Mouse (Mus musculus) liver, embryonic 13.5 days (tissue): ENCODE data around the gene Exoc6. TPM values are rescaled to one million over a fixed set of nuclear protein-coding genes. Genes with fewer than 3 reads are reported as not detected.
A peak's percentile ranks its signal among the peaks of the same experiment; 100 is the strongest.

Experiments
- ATAC-seq: fragments of 200-750 bp; cut with Nextera tagmentation; 2 replicates; pipeline ENCODE4 v1.8.0; 2017; ENCODE audit warnings: low read depth, mild to moderate bottlenecking, moderate number of reproducible peaks, moderate library complexity
- DNase-seq: peaks from one replicate; pipeline ENCODE4 v3.0.0; 2022
- H3K27ac ChIP-seq: fragments of 300-500 bp; sonication (generic); 2 replicates; pipeline ENCODE4 v1.5.1; 2015; ENCODE audit warnings: moderate library complexity, mild to moderate bottlenecking, inconsistent platforms
- H3K27me3 ChIP-seq: fragments of 300-500 bp; sonication (generic); 2 replicates; pipeline ENCODE4 v1.6.1; 2015; ENCODE audit warnings: mild to moderate bottlenecking, inconsistent platforms
- H3K36me3 ChIP-seq: fragments of 300-500 bp; sonication (generic); 2 replicates; pipeline ENCODE4 v1.6.1; 2015; ENCODE audit warnings: mild to moderate bottlenecking, inconsistent platforms
- H3K4me1 ChIP-seq: fragments of 300-500 bp; sonication (generic); replicated peaks from 2 replicates; pipeline ENCODE4 v1.6.1; 2015; ENCODE audit warnings: inconsistent platforms
- H3K4me2 ChIP-seq: fragments of 300-500 bp; sonication (generic); 2 replicates; pipeline ENCODE4 v1.6.1; 2015; ENCODE audit warnings: inconsistent platforms, mild to moderate bottlenecking, moderate library complexity
- H3K4me3 ChIP-seq: fragments of 300-500 bp; sonication (generic); replicated peaks from 2 replicates; pipeline ENCODE4 v1.5.1; 2015; ENCODE audit warnings: mild to moderate bottlenecking, inconsistent platforms
- H3K9ac ChIP-seq: fragments of 300-500 bp; sonication (generic); 2 replicates; pipeline ENCODE4 v1.6.1; 2015; ENCODE audit warnings: mild to moderate bottlenecking, inconsistent platforms
- H3K9me3 ChIP-seq: fragments of 300-500 bp; sonication (generic); replicated peaks from 2 replicates; pipeline ENCODE4 v1.6.1; 2016; ENCODE audit warnings: inconsistent platforms
- WGBS: fragments of 180-500 bp; shearing (Covaris S2); methylation state at CpG from one replicate; pipeline ENCODE4 v1.1.7; 2015; ENCODE audit not compliant: insufficient replicate concordance; 5-methylcytosine and 5-hydroxymethylcytosine counted together
- polyA plus RNA-seq: library from polyadenylated mRNA; unstranded; fragments of >200 nt; fragmentation: Nextera tagmentation; extraction: Ambion mirVana; gene quantifications from 2 replicates; pipeline ENCODE4 v1.2.1, GENCODE M21; 2015

The Exoc6 gene
- polyA plus RNA-seq, 1 experiment from 2014 or later: 34.3 TPM

GRCm38 (mm10) chr19:37555863-37556566 lies 5.8 kb downstream of the Exoc6 start:
- Histone ChIP-seq H3K27me3 (no peaks in the 10 kb centered on the region), H3K36me3 (peaks cover 12% of the 10 kb centered on the region; the same call in 1 of the 2 replicates), H3K4me3 (peak overlapping the region; percentile 35), H3K27ac (peak overlapping the region; percentile 88), H3K9ac (peak overlapping the region; percentile 51), H3K4me1 (peaks cover 95% of the 10 kb centered on the region), H3K9me3 (no peaks in the 10 kb centered on the region), H3K4me2 (peak overlapping the region; percentile 60)
- 38% methylated on average over 6 of the region's 6 CpGs for WGBS
- peak; percentile 85 for ATAC-seq
- DNase-seq: peak; percentile 44

DNA sequence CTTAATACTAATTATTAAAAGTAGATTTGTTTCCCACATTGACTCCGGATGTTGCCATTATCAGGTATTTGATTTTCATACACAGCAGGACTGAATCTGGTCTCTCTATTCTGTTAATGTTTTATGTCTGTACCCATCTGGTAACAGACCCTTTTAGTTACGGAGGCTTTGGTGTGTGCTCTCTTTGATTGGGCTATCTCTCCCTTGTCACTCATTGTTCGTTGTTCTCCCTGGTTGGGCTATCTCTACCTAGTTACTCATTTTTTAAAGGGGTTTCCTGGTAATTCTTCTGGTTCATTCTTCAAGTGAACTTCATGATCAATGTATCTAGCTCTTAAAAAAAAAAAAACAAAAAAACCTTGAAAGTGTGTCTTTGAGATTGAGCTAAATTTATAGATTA lies 7.7 kb downstream of the Exoc6 start:
- Histone ChIP-seq H3K4me2 (no peak overlapping the region), H3K9me3 (no peaks in the 10 kb centered on the region), H3K27ac (0 out of 2 replicates have a peak overlapping the region, but pooled peaks have one; percentile 88), H3K4me3 (no peak overlapping the region), H3K4me1 (peaks cover 95% of the 10 kb centered on the region), H3K27me3 (no peaks in the 10 kb centered on the region), H3K36me3 (peaks cover 8% of the 10 kb centered on the region; the same call in 1 of the 2 replicates), H3K9ac (no peak overlapping the region)
- peak; percentile 35 for ATAC-seq
- 10% methylated on average over 3 of the region's 3 CpGs for WGBS
- DNase-seq: no peak

DNA sequence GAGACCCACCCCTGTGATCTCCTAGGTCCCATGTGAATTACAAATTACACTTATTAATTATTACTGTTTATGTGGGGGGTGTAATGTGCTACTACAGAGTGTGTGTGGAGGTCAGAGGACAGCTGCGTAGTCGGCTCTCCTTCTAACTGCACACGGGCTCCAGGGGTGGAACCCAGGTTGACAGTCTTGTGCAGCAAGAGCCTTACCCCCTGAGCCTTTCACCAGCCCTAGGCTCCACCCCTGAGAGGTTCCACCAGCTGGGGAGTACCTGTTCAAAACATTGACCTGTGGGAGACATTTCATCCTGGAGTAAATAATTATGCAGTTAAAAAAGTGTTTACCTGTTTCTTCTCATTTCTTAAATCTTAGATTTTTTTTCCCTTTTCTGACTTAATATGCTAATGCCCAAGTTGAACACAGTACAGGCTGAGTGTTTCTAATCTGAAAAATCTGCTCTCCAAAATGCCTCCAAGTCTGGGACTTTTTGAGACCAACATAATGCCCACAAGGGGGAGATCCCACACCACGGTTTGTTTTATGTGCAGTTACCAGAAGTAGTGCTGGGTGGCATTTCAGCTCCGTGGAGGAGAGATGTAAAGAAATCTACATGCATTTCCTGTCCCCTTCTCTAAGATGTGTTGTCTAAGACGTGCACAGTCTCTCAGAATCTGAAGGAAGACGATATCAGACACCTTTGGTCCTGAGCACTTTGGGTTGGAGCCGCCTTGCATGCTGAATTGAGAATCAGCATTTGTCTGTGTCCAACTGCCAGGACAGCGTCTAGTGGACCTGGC lies 9.3 kb downstream of the Exoc6 start:
- ATAC-seq (peak; percentile 21; the same call in 1 of the 2 replicates), DNase-seq (no peak)
- 12% methylated on average over 9 of the region's 9 CpGs for WGBS
- H3K27ac ChIP-seq: peak overlapping the region; percentile 88
- no peaks in the 10 kb centered on the region for H3K9me3 ChIP-seq
- H3K4me3 ChIP-seq: peak overlapping the region; percentile 16
- no peaks in the 10 kb centered on the region for H3K27me3 ChIP-seq
- H3K36me3 ChIP-seq: 0 out of 2 replicates have a peak, but pooled peaks cover under 1% of the 10 kb centered on the region
- H3K9ac ChIP-seq: peak overlapping the region; percentile 62
- H3K4me1 ChIP-seq: peaks cover 84% of the 10 kb centered on the region
- H3K4me2 ChIP-seq: peak overlapping the region; percentile 57

DNA sequence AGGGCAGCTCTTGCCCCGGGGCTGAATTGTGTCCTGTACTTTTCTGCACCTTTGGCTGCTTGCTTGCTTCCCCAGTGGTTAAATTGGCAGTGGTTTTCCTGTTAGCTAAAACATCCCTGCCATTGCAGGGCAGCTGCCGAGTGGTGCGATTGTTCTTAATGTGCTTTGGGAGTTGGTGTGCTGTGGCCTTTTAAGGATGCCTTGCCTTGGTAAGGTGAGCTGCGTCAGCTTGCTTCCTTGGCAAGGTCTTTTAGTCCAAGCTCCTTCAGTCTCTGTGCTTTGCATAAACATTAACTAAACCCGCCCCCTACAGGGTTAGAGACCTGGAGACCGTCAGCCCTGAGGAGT lies 9.8 kb downstream of the Exoc6 start:
- Histone ChIP-seq H3K27me3 (no peaks in the 10 kb centered on the region), H3K9ac (peak overlapping the region; percentile 62), H3K9me3 (no peaks in the 10 kb centered on the region), H3K36me3 (no peaks in the 10 kb centered on the region), H3K4me3 (peak overlapping the region; percentile 16), H3K4me1 (peaks cover 84% of the 10 kb centered on the region), H3K27ac (peak overlapping the region; percentile 88), H3K4me2 (peak overlapping the region; percentile 57)
- 16% methylated on average over 6 of the region's 6 CpGs for WGBS
- ATAC-seq (no peak), DNase-seq (no peak)

DNA sequence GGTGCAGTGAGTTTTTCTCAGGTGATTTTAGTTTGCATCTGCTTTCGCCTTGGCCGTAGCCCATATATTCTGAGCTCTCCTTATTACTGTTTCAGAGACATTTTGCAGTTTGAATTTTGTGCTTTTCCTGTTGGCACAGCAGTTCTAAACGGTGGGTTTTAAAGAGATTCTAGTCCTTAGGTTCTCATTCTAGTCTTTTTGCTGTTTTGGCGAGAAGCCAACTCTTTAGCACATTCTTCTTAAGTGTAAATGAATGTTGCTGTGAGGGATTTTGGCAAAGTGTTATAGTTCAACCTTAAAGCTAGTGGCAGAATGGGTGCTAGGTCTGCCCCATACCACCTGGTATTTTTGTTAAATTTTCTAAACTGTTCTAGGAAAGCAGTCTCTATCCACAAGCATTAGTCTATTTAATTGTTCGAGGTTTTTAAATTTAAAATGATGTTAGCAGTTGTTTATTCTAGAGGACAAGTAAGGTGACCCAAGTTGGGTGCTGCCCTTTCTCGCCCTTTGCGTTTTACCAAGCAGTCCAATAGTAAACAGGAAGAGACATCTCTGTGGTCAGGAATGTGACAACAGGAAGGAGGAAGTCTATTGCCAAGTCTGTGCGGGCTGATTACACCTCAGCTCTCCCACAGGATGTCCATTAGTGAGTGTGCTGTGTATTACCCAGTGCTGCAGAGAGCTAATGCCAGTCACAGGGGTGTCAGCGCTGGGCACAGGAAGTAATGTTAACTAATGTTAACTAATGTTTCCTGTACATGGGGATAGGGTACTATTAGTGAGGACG lies 11.1 kb downstream of the Exoc6 start:
- peak overlapping the region; percentile 75 for H3K27ac ChIP-seq
- peak overlapping the region; percentile 43 for H3K4me2 ChIP-seq
- no peaks in the 10 kb centered on the region for H3K27me3 ChIP-seq
- no peak overlapping the region for H3K4me3 ChIP-seq
- H3K4me1 ChIP-seq: peaks cover 77% of the 10 kb centered on the region
- 26% methylated on average over 10 of the region's 10 CpGs for WGBS
- ATAC-seq: peak; percentile 74
- no peaks in the 10 kb centered on the region for H3K9me3 ChIP-seq
- H3K9ac ChIP-seq: peak overlapping the region; percentile 62
- H3K36me3 ChIP-seq: no peaks in the 10 kb centered on the region
- no peak for DNase-seq

DNA sequence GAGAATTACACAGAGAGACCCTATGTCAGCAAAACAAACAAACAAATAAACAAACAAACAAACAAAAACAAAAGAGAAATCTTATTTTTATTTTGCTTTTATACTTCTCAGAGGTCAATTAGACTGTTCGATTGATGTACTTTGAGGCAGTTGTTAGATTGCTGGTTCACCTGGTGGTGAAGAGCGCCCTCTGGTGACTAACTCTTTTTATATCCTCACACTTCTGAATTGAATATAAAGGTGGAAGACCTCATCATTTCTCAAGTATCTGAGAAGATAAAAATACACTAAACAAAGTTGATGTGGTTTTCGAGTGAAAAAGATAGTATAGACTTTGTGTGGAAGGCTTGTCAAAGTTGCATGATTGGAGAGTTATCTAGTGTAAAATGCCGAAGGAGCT lies 13.5 kb downstream of the Exoc6 start:
- Histone ChIP-seq H3K4me1 (peaks cover 56% of the 10 kb centered on the region), H3K36me3 (0 out of 2 replicates have a peak, but pooled peaks cover 5% of the 10 kb centered on the region), H3K9me3 (no peaks in the 10 kb centered on the region), H3K9ac (no peak overlapping the region), H3K4me3 (no peak overlapping the region), H3K27me3 (no peaks in the 10 kb centered on the region), H3K27ac (no peak overlapping the region), H3K4me2 (no peak overlapping the region)
- WGBS: 23% methylated on average over 4 of the region's 4 CpGs
- ATAC-seq (no peak), DNase-seq (peak; percentile 50)

GRCm38 (mm10) chr19:37565806-37566205 lies 15.6 kb downstream of the Exoc6 start:
- Histone ChIP-seq H3K4me2 (no peak overlapping the region), H3K9ac (no peak overlapping the region), H3K27ac (no peak overlapping the region), H3K36me3 (peaks cover 5% of the 10 kb centered on the region; the same call in 1 of the 2 replicates), H3K4me3 (no peak overlapping the region), H3K27me3 (no peaks in the 10 kb centered on the region), H3K4me1 (peaks cover 42% of the 10 kb centered on the region), H3K9me3 (no peaks in the 10 kb centered on the region)
- DNase-seq: no peak
- WGBS: 48% methylated on average over 7 of the region's 7 CpGs
- ATAC-seq: no peak

DNA sequence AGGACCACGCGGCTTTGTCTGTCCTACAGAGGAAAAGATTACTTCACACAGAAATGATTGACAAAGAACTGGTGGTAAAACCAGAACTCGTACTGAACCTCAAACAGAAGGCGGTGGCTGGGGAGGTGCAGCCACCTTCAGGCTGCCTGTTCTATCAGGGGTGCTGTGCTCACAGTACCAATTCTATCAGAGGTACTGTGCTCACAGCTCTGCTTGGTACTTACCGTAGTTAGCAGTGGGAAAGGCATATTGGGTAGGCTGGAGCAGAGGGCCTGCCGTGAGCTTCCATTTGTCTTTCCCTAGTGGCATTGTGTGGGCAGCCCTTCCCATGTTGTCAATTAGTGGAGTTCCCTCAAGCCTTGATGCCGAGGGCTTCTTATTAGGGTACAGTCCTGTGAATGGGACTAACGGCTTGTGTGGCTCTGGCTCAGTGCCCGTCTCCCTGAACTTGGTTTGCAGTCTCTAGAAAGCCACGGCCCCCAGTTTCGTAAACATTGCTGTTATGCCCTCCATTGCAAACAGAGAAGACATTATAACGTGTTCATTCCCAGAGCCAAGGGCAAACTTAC lies 19.1 kb downstream of the Exoc6 start:
- Histone ChIP-seq H3K4me1 (peaks cover 16% of the 10 kb centered on the region), H3K4me2 (no peak overlapping the region), H3K9ac (no peak overlapping the region), H3K9me3 (no peaks in the 10 kb centered on the region), H3K27me3 (no peaks in the 10 kb centered on the region), H3K27ac (no peak overlapping the region), H3K36me3 (peaks cover 30% of the 10 kb centered on the region), H3K4me3 (no peak overlapping the region)
- no peak for ATAC-seq
- 85% methylated on average over 12 of the region's 12 CpGs for WGBS
- DNase-seq: no peak

DNA sequence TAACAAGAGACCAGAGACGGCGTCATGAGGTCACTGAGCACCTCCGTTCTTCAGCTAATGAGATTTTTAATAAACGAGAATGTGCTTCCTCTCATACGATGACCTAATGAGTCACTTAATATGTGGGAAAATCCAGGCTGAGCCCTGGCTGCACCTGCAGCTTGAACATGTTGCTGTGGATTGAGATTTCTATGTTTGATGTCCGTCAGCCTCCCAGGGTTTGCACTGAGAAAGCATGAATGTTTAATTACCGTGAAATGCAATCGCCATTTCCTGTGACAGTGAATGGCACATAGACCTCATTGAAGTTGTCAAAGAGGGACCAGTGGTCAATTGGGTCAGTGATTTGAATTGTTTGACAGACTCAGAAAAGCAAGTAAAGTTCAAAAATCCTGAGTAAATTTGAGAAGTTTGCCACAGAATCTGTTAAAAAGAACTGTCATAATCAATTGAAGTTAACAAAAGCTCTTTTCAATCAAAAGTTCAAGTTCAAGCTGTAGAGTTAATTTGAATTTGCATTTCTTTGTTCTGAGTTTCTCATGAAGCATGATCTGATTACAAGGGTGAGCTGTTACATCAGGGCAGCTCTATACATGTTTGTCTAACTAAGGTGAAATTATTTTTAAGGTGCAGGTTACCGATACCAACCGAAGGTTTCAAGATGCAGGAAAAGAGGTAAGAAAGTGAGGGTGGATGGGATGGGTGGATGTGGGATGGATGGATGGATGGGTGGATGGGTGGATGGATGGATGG lies 20.9 kb downstream of the Exoc6 start:
- Histone ChIP-seq H3K9me3 (no peaks in the 10 kb centered on the region), H3K27me3 (no peaks in the 10 kb centered on the region), H3K4me2 (no peak overlapping the region), H3K4me3 (no peak overlapping the region), H3K4me1 (peaks cover 8% of the 10 kb centered on the region), H3K36me3 (peaks cover 34% of the 10 kb centered on the region), H3K27ac (no peak overlapping the region), H3K9ac (no peak overlapping the region)
- ATAC-seq: no peak
- no peak for DNase-seq
- WGBS: 87% methylated on average over 10 of the region's 10 CpGs

- WGBS: 54% methylated on average over 5 of the region's 5 CpGs
- peaks cover 54% of the 10 kb centered on the region for H3K36me3 ChIP-seq
Measured at GRCm38 (mm10) chr19:37574802-37575201, 24.6 kb downstream of the Exoc6 start.

More at GRCm38 (mm10) chr19:37574802-37575201, 24.6 kb downstream of the Exoc6 start:
- Histone ChIP-seq H3K27ac (no peak overlapping the region), H3K27me3 (no peaks in the 10 kb centered on the region), H3K9ac (no peak overlapping the region), H3K4me3 (no peak overlapping the region), H3K9me3 (no peaks in the 10 kb centered on the region), H3K4me2 (no peak overlapping the region), H3K4me1 (no peaks in the 10 kb centered on the region)
- ATAC-seq (no peak), DNase-seq (no peak)
